Mouse (Mus musculus): Measurements from ENCODE around the gene Gcm2. TPM values are rescaled to one million over a fixed set of nuclear protein-coding genes. Genes with fewer than 3 reads are reported as not detected.

The Gcm2 gene
- 0.31 and 0.33 TPM in 2 replicates for polyA plus RNA-seq (2012; rRNA removed)

DNA sequence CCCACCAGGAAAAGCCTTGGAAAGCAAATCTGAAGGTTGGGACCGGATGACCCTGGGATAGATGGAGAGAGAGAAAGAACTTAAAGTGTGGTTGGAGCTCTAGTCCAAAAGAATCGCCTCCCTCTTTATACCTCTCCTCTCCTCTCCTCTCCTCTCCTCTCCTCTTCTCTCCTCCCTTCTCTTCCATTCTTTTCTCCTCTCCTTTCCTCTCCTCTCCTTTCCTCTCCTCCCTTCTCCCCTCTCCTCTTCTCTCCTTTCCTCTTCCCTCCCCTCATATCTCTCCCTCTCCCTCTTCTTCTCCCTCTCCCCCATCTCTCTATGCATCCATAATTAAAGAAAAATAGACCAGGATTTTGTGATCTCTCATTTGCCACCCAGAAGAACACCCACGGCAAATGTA lies at the start of gene Gcm2:
Gcm2 (minus strand) TSS at position 101 of the 400 bp plus-strand sequence.

DNA sequence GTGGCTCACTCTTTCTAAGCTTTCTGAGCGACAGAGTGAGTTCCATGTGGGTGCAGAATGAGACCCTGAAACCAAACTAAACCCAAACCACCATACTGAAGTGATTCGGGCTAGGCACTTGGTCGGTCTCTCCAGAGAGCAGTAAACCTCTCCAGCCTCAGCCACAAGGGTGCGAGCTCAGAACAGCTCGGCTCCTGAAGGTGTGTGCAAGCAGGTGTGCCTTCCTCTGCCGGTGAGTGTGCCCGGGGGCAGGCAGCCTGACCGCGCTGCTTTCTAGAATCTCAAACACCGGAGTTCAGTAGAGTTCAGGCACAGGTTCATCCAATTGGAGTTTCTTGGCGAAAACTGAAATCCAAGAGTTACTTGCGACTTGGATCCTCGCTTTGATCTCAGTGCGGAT lies 3.1 kb upstream of the Gcm2 start, which contains the start of gene Sycp2l:
Sycp2l (plus strand) TSS at position 368 of the 400 bp plus-strand sequence.

DNA sequence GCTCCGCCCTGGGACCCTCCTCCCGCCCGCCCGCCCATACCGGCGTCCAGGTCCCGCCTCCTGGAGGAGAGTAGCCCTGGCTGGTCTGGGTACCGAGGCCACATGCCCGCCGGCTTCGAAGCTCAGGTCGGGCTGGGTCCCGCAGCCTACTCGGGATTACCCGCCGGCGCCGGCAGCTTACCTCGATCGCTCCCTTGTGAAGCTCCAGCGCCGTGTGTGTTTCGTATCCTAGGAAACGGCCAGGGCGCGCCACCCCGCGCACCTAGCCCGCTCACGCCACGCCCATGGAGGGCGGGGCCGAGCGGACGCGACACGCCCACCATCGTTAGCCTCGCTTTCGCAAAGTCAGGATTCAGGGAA lies 31.4 kb downstream of the Gcm2 start, which contains the start of gene Mak:
Mak (minus strand) TSS at position 286 of the 360 bp plus-strand sequence.

Other genes starting within 250 kb of the Gcm2 start
- 50.0 and 51.3 TPM in 2 replicates for gene Pak1ip1, start 110.0 kb downstream of the Gcm2 start, polyA plus RNA-seq (2012; rRNA removed)
- gene Tmem14c, start 94.7 kb downstream of the Gcm2 start, polyA plus RNA-seq (2012; rRNA removed), result 84.1 and 96.4 TPM in 2 replicates
- gene Mak, start 31.3 kb downstream of the Gcm2 start, polyA plus RNA-seq (2012; rRNA removed), result 1.7 and 2.2 TPM in 2 replicates
- 0.06 and 0.09 TPM in 2 replicates for gene Sycp2l, start 3.3 kb upstream of the Gcm2 start, polyA plus RNA-seq (2012; rRNA removed)
- gene Elovl2, start 109.4 kb upstream of the Gcm2 start, polyA plus RNA-seq (2012; rRNA removed), result 0.87 and 1.2 TPM in 2 replicates
- gene Smim13, start 138.8 kb upstream of the Gcm2 start, polyA plus RNA-seq (2012; rRNA removed), result 8.7 and 11.7 TPM in 2 replicates
- not detected in 2 replicates for gene Gm17364, start 162.9 kb upstream of the Gcm2 start, polyA plus RNA-seq (2012; rRNA removed)